Mouse (Mus musculus) testis, postnatal 10 days (tissue): ENCODE measurements at regions not wholly inside any gene's neighbourhood (a gene's known extent, or its start where the extent isn't known, plus 50 kb on each side); places are given as distances from the start of the nearest gene placed in this dataset.

ENCODE experiments used
- DNase-seq: peaks from one replicate; pipeline ENCODE4 v3.0.0; 2021; ENCODE audit warnings: low spot score

DNA sequence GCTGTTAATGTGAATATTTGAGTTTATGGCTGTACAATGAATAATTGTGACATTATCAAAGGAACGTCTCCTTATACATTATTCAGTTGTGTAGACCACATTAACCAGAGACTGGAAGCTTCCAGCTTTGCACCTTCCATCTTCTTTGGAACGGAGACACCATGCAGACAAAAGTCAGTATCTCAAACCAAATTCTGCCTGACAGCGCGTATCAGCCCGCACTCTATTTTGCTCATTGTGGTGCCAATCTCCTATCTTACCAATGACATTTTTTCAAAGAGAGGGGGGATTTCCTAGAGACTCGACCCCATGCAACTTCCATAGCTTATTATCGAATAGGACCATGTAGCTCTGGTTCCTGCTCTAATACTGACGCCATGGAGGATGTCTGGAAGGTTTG is 69.9 kb upstream of the Tmco5 start:
- DNase-seq = no peak

DNA sequence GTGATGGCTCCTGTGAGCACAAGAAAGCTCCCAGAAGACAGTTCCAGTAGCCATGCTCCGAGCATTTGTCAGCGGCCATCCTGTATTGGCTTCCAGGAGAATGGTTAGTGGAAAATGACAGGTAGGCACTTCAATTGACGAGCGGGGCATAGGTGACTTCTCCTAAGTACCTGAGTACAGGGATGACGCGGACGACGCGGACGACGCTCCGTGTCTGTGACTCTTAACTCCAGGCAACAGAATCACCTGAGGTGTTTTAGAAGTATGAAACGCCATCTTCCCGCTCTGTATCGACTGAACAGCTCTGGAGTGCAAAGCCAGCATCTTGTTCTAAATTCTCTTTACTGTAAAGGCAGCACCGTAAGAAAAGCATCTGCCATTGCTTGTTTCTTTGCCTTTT is 68.4 kb upstream of the Tmco5 start:
- DNase-seq = no peak

DNA sequence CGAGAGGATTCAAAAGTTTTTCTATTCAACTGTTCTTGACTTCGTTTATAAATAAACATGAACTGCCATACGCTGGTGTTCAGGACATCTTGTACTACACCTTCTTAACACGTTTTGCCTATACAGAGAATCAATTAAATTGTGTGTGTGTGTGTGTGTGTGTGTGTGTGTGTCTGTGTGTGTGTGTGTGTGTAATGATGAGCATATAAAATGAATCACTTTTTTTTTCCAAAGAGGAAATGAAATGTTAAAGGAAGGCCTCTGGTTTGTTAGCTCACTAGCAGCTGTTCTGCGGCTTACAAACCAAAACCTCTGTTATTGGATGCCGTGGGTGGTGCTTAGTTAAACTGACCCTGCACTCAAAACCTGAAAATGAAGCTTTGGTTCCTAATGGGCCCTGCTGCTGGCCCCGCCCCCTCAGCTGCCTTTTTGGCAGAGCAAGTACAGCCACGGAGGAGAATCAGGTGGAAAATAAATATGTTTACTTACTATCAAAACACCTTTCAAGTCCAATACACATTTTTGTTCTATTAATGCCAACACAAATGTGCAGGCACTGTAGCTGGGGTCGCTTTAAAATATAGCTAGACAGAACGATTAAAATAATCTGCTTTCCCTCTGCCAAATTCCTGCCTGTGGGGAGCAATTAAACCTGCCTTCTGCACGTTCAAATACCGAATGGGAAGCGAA is 65.5 kb upstream of the Tmco5 start:
- DNase-seq = peak; percentile 47

DNA sequence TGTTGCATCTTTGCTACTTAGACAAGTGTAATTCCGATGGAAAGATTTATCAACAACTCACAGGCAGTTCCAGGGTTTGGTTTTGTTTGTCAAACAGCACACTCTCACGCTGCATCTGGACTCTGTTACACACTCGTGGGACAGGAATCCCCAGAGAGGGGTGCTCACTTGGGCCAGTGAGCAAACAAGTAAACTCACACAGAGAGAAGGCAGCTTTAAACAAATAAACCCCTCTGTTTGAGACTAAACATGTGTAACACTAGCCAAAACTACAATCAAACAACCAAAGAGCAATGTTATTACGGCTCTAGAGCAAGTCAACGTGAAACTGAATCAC is 65.0 kb upstream of the Tmco5 start:
- no peak for DNase-seq

DNA sequence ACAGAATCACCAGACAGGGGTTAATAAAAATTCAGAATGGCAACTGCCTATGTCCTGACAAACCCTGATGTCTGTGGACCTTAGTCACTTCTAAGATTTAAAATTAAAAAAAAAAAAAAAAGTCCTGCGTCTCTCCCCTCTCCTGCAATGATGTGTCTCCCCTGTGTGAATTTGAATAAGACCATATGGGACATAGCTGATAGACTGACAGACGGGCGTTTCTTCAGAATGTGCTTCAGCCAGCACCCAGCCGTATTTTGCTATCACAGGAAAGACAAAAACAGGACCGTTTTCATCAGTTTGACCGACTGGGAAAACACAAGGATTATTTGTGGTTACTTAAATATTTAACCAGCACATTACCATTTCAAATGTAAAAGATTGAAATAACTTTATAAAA is 61.4 kb upstream of the Tmco5 start:
- no peak for DNase-seq

DNA sequence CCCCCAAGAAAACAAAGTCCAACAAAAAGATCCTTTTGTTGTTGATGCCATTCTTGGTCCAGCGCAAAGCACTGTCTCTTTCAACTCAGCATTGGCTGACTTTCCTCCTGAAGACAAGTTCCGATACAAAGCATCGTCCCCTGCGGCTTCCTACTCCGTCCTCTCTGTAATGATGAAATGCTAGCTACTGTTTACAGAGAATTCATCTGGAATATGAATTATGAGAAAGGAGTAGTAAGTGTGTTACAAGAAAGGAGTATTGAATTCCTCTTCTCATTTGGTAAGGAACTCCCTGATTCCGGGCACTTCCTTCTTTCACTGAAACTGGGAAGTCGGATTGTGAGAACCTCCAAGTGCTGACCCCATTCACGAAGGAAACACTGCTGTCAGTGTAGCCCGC is 60.9 kb upstream of the Tmco5 start:
- no peak for DNase-seq

DNA sequence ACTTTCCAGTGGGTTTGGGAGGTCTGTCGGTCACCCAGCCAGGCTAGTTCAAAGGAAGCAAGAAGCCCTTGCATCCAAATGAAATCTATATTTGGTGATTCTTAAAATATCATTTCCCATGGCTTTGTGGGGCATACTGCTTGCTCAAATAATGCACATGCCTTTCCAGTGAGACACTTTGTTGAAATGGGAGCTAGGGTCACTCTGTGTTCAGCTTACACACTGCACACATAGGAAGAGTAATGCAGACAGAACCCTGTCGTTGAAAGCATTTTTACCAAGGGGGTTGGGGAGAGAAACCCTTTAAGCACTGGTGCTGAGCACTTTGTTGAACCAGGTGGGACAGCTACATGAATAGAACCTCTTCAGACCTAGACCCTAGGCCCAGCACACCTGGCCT is 59.9 kb upstream of the Tmco5 start:
- no peak for DNase-seq

DNA sequence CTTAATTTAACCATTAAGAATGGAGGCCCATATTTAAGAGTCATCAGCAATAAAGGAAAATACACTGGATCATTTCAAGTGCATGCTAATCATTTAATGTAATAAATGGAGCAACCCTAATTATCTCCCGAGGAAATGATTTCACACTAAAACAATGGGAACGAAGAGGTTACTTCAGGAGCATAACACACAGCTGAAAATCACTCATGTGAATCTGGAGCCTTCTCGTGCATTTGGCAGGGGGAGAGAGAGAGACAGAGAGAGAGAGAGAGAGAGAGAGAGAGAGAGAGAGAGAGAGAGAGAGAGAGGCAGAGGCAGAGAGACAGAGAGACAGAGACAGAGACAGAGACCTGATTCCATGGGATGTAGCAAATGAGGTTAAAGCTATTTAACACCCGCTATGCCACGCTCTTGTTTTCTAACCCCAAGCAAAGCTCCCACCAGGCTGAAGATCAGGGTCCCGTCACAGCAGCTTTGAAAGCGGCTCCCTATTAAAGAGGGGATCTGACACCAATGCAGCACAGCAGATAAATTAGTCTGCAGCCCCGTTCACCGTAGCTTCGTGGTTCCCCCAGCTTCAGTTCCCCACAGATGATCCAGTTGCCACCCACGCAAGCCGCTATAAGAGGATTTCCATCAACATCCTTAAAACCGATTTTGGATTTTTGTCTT is 59.3 kb upstream of the Tmco5 start:
- DNase-seq = no peak

DNA sequence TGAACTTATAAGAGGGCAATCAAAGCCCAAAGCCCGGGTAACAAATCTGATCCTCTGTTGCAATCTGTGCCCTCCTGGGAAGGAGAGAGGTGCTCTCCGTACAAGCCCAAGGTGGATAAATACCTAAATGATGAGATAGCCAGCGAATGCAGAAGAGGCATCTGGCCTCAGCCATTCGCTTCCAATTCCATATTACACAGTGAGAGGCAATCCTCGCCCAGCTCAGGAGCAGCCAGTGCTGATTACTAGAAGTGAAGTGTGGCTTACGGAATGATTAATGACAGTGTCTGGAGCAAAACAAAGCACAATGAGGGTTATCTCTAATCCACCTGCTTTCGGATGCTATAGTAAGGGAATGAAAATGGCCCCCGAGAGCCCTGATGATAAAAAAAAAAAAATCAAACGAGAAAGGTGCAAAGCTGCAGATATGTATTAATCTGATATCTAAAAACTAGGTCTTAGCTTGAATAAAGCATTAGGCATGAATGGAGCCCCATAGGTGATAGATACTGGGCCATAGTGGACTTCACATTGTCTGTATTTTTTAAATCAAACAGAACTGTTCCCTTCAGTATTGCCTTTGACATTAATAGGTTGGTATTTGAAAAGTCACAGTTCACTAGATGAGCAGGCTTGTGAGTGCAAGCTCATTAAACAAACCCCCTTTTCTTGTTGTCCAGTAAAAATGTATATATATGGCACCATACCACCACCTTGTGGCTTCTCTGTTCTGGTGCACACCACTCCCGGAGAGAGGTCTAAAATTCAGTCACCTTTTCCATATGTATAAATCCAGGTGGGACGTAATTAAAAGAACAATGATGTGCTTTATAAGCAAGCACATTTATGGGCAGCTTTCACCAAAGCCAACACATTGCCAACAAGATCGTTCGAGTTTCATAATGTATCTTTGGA is 57.4 kb upstream of the Tmco5 start:
- DNase-seq = no peak
